Mouse (Mus musculus) kidney, embryonic 14.5 days (tissue): ENCODE results near the gene Traf5. TPM values are rescaled to one million over a fixed set of nuclear protein-coding genes. Genes with fewer than 3 reads are reported as not detected.

ENCODE experiments used
- ATAC-seq: fragments of 200-750 bp; cut with Nextera tagmentation; 2 replicates; pipeline ENCODE4 v1.8.0; 2017; ENCODE audit warnings: moderate number of reproducible peaks, mild to moderate bottlenecking, moderate TSS enrichment, moderate library complexity; ENCODE audit not compliant: low FRiP score, low TSS enrichment
- H3K27ac ChIP-seq: fragments of 300-500 bp; sonication (generic); 2 replicates; pipeline ENCODE4 v1.5.1; 2014; ENCODE audit warnings: low read depth, mild to moderate bottlenecking, low read length, moderate library complexity, mixed read lengths
- H3K27me3 ChIP-seq: fragments of 300-500 bp; sonication (generic); 2 replicates; pipeline ENCODE4 v1.6.1; 2014; ENCODE audit warnings: mild to moderate bottlenecking, low read length; ENCODE audit not compliant: control insufficient read depth, insufficient read depth
- H3K36me3 ChIP-seq: fragments of 300-500 bp; sonication (generic); 2 replicates; pipeline ENCODE4 v1.6.1; 2014; ENCODE audit warnings: low read length, mixed read lengths; ENCODE audit not compliant: control insufficient read depth, insufficient read depth
- H3K4me1 ChIP-seq: fragments of 300-500 bp; sonication (generic); 2 replicates; pipeline ENCODE4 v1.6.1; 2014; ENCODE audit warnings: low read length, mixed read lengths; ENCODE audit not compliant: control insufficient read depth, insufficient read depth
- H3K4me2 ChIP-seq: fragments of 300-500 bp; sonication (generic); replicated peaks from 2 replicates; pipeline ENCODE4 v1.6.1; 2014; ENCODE audit warnings: low read depth, mild to moderate bottlenecking, low read length
- H3K4me3 ChIP-seq: fragments of 300-500 bp; sonication (generic); 2 replicates; pipeline ENCODE4 v1.5.1; 2014; ENCODE audit warnings: mild to moderate bottlenecking, low read length
- H3K9ac ChIP-seq: fragments of 300-500 bp; sonication (generic); 2 replicates; pipeline ENCODE4 v1.6.1; 2014; ENCODE audit warnings: low read depth, mild to moderate bottlenecking, low read length, moderate library complexity
- H3K9me3 ChIP-seq: fragments of 300-500 bp; sonication (generic); 2 replicates; pipeline ENCODE4 v1.6.1; 2016; ENCODE audit warnings: low read length; ENCODE audit not compliant: control insufficient read depth
- WGBS: fragments of 180-500 bp; shearing (Covaris S2); extraction: QIAGEN DNeasy Blood & Tissue Kit; methylation state at CpG from one replicate; pipeline ENCODE4 v1.1.7; 2014; 5-methylcytosine and 5-hydroxymethylcytosine counted together
- polyA plus RNA-seq: library from polyadenylated mRNA; unstranded; fragments of >200 nt; fragmentation: Nextera tagmentation; extraction: Ambion mirVana; gene quantifications from 2 replicates; pipeline ENCODE4 v1.2.1, GENCODE M21; 2014

The Traf5 gene
- polyA plus RNA-seq, 1 experiment from 2014 or later: 15.5 TPM

DNA sequence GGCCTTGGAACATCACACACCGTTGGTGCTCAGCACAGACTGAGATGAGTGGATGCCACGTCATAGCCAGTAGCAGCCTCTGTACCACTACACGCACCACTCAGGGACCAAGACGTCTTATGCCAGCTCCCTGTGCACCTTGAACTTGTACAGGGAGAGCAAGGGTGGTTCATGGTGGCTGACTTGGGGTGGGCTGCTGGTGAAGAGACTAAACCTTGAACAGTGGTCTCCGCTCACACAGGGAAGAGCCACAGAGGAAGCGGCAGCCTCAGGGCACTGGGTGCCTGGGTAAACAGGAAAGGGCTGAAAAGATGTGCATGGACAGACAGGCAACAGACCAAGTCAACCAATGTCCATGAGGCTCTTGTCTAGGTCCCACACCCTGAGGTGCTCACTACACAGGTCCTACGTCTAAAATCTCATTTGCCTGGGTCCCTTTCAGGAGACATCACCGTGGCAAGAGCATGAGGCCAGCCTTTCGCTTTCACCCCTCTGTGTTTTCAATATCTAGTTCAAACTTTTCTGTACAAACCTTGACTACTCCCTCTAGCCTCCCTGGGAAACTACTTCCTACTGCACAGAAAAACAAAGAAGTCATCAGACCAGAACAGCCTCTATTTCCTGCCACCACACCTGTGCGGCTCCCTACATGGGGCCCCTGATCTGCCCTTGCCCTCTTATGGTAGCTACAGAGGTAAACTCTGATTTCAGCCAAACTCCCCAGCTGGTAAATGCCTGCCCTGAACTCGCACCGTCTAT is 5.9 kb downstream of the Traf5 start:
- H3K9ac ChIP-seq: no peak overlapping the region
- no peaks in the 10 kb centered on the region for H3K27me3 ChIP-seq
- ATAC-seq: peak; percentile 36; the same call in 1 of the 2 replicates
- no peaks in the 10 kb centered on the region for H3K36me3 ChIP-seq
- no peak overlapping the region for H3K4me3 ChIP-seq
- peaks cover 11% of the 10 kb centered on the region; the same call in 1 of the 2 replicates for H3K4me1 ChIP-seq
- H3K4me2 ChIP-seq: no peak overlapping the region
- H3K27ac ChIP-seq: peak overlapping the region; percentile 62
- WGBS: 76% methylated on average over 12 of the region's 12 CpGs
- H3K9me3 ChIP-seq: peaks cover 3% of the 10 kb centered on the region; the same call in 1 of the 2 replicates

DNA sequence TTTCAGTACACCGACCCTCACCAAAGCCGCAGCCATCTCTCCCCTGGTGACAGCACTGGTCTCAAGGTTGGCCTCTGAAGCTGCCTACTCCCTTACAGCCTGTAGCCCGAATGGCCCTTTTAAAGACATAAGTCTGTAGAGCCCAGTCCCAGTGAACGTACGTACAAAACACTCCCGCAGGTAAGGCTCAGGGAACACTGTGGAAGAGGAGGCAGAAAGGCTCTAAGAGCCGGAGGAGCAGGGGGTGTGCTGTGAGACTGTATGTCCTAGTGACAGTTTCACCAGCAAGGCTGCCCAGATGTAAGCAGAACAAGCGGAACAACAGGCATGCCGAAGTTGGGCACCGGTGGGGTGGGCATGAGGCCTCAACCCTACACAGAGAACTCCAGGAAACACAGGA is 7.1 kb downstream of the Traf5 start:
- Histone ChIP-seq H3K9me3 (peaks cover 10% of the 10 kb centered on the region), H3K27me3 (no peaks in the 10 kb centered on the region), H3K4me2 (no peak overlapping the region), H3K9ac (no peak overlapping the region), H3K36me3 (no peaks in the 10 kb centered on the region), H3K4me3 (no peak overlapping the region), H3K4me1 (peaks cover 7% of the 10 kb centered on the region; the same call in 1 of the 2 replicates), H3K27ac (no peak overlapping the region)
- ATAC-seq: no peak
- 94% methylated on average over 10 of the region's 10 CpGs for WGBS

DNA sequence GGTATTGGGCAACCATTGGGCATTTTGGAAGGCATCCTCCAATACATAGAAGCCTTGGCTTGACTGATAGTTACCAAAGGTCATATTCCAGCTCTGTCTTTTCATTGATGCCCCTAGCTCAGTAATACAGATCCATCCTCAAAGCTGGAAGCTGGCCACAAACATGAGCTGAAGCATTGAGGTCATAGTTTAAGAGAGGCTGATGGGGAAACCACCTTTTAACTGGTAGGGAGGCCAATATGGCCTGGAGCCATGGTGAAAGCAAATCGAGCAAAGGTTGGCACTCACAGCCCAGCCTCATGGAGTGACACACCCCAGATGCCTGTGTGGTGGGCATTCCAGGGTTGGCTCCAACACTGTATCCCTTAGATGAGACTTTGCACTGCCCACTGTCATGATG is 9.7 kb downstream of the Traf5 start:
- peaks cover 10% of the 10 kb centered on the region for H3K9me3 ChIP-seq
- H3K9ac ChIP-seq: no peak overlapping the region
- no peak for ATAC-seq
- 80% methylated on average over 1 of the region's 1 CpGs for WGBS
- no peak overlapping the region for H3K27ac ChIP-seq
- peaks cover 15% of the 10 kb centered on the region for H3K4me1 ChIP-seq
- H3K36me3 ChIP-seq: no peaks in the 10 kb centered on the region
- H3K4me3 ChIP-seq: no peak overlapping the region
- H3K4me2 ChIP-seq: no peak overlapping the region
- no peaks in the 10 kb centered on the region for H3K27me3 ChIP-seq

DNA sequence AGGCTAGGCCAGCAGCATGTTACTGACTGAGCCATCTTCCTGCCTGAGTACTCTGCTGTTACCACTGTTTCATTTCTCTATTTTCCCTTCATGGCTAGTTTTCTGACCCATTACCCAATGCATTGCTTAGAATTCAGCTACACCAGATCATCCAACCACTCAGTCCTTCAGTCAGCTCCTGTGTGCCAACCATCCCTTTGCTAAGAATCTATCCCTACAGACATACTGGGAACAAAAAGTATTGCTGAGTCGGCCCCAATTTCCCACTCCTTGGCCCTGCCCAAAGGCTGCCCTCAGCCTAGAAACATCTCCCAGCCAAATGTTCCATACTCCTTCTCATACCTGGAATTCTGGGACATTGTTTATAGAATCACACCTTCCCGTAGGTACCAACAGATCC is 11.2 kb downstream of the Traf5 start:
- Histone ChIP-seq H3K9ac (no peak overlapping the region), H3K27me3 (no peaks in the 10 kb centered on the region), H3K27ac (no peak overlapping the region), H3K4me2 (no peak overlapping the region), H3K4me1 (peaks cover 23% of the 10 kb centered on the region), H3K36me3 (no peaks in the 10 kb centered on the region), H3K9me3 (peaks cover 10% of the 10 kb centered on the region), H3K4me3 (no peak overlapping the region)
- no peak for ATAC-seq
- 94% methylated on average over 2 of the region's 2 CpGs for WGBS

DNA sequence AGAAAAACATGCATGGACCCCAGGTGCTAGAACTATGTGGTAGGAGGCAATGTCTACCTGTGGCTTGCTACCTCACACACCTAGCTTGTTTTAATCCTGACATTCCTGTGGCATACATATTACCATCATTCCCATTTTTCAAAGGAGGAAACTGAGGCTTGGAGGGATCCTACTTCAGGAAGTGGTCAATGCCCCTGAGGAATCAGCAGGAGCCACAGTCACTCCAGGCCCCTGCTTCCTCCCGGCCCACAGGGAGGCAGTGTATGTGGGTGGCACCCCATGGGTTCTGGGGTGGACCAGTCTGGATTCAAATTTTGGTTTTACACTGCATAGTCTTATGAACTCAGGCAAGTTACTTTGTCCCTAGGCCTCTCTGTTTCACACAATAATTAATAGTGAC is 13.2 kb downstream of the Traf5 start:
- Histone ChIP-seq H3K4me1 (peaks cover 23% of the 10 kb centered on the region), H3K27ac (peak overlapping the region; percentile 76; the same call in 1 of the 2 replicates), H3K36me3 (no peaks in the 10 kb centered on the region), H3K9ac (no peak overlapping the region), H3K4me2 (no peak overlapping the region), H3K4me3 (no peak overlapping the region), H3K27me3 (no peaks in the 10 kb centered on the region), H3K9me3 (peaks cover 10% of the 10 kb centered on the region)
- 84% methylated on average over 1 of the region's 1 CpGs for WGBS
- ATAC-seq: no peak

DNA sequence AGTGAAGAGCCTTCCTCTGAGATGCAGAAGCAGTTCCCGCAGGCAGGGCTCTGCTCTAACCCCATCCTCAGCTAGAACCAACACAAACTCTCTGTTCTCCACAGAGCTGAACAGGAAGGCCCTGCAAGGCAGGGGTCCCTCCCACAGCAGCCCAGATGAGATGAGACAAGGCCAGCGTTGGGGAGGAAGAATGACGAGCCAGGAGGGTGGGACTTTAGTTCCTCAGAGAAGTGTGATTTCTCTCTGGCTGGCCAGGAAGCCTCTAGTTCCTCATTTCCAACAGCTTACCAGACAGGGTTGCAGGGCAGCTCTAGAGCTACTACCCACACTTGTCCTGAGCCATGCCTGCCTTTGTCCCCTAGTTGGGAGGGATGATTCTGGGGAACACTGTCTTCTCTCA is 14.0 kb downstream of the Traf5 start:
- Histone ChIP-seq H3K27ac (peak overlapping the region; percentile 76), H3K27me3 (no peaks in the 10 kb centered on the region), H3K4me1 (peaks cover 23% of the 10 kb centered on the region), H3K9ac (no peak overlapping the region), H3K36me3 (no peaks in the 10 kb centered on the region), H3K4me2 (no peak overlapping the region), H3K4me3 (no peak overlapping the region), H3K9me3 (peaks cover 10% of the 10 kb centered on the region)
- ATAC-seq: no peak
- WGBS: 29% methylated on average over 3 of the region's 3 CpGs

DNA sequence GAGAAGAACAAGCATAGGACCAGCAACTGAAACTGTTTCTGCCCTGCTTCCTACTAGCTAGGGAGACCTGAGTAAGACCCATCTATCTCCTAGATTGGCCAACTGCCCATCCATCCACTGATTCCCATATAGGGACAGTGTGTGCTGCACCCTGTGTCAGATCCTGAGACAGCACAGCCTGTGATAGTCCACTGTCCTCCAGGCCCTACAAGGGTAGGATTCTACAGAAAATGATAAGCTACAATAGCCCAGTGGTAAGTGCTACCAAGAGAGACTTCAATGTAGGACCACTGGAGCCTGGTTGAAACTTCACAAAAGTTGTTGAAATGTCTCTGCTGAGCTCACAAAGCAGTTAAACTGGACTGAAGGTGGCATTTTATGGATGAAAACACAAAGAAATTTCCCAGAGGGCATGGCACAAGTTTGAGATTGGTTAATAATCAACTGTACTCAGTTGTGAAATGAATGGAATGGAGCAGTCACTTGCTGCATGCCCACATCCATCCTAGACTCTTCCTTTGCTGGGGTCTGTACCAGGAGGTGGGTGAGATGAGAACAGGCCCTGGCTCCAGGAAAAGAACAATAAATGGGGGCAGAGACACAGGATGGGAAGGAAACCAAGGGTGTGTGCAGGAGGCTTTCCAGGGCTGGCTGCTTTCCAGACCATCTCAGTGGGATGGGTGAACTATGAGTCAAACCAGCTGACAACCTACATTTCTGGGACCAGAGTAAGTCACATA is 15.4 kb downstream of the Traf5 start:
- Histone ChIP-seq H3K9me3 (peaks cover 10% of the 10 kb centered on the region), H3K4me1 (peaks cover 23% of the 10 kb centered on the region), H3K27me3 (no peaks in the 10 kb centered on the region), H3K9ac (no peak overlapping the region), H3K36me3 (no peaks in the 10 kb centered on the region), H3K27ac (peak overlapping the region; percentile 83; the same call in 1 of the 2 replicates), H3K4me3 (no peak overlapping the region), H3K4me2 (no peak overlapping the region)
- no peak for ATAC-seq

DNA sequence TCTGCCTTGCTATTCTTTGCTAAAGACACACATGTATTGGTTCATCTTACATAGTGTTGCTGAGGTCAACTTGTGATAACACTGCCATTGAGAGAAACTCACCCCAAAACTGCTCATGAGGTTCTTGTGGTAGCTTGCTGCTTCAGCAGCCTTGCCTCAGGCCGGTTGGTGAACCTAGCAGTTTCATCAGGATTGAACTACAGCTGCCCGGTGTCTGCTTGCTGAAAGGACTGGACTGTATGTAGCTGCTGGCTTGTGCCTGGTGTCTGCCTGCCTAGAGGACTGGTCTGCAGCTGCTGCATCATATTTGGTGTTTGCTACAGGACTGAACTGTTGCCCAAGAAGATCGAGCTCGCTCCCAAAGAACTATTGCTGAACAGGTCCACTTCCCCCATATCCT is 16.3 kb downstream of the Traf5 start:
- peaks cover 24% of the 10 kb centered on the region for H3K4me1 ChIP-seq
- no peak overlapping the region for H3K9ac ChIP-seq
- no peak overlapping the region for H3K4me3 ChIP-seq
- peaks cover 3% of the 10 kb centered on the region for H3K9me3 ChIP-seq
- ATAC-seq: no peak
- no peaks in the 10 kb centered on the region for H3K36me3 ChIP-seq
- peak overlapping the region; percentile 83; the same call in 1 of the 2 replicates for H3K27ac ChIP-seq
- WGBS: 74% methylated on average over 4 of the region's 4 CpGs
- no peaks in the 10 kb centered on the region for H3K27me3 ChIP-seq
- H3K4me2 ChIP-seq: no peak overlapping the region

DNA sequence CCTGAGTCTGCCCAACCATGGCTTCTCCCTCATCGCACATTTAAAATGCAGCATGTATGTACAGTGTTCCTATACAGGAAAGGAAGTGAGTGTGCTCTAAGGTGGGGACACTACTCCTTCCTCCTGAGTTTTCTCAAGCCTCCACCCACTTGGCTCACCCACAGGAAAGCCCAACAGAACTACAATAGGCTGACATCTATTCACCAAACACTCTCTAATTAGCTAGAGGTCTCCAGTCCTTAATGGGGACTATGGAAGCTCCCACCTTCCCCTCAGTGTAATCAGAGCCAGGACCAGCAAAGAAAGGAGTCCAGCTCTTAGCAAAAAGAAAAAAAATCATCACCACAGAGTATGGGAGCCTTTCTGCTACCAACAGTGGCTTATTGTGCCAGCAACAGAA is 17.5 kb downstream of the Traf5 start:
- H3K4me3 ChIP-seq: no peak overlapping the region
- no peak overlapping the region for H3K4me2 ChIP-seq
- 80% methylated on average over 1 of the region's 1 CpGs for WGBS
- no peaks in the 10 kb centered on the region for H3K36me3 ChIP-seq
- no peak overlapping the region for H3K9ac ChIP-seq
- H3K27ac ChIP-seq: no peak overlapping the region
- no peaks in the 10 kb centered on the region for H3K27me3 ChIP-seq
- peaks cover 36% of the 10 kb centered on the region for H3K4me1 ChIP-seq
- ATAC-seq: no peak
- H3K9me3 ChIP-seq: no peaks in the 10 kb centered on the region
